Mouse (Mus musculus): Measurements from ENCODE around the gene Actr3. TPM values are rescaled to one million over a fixed set of nuclear protein-coding genes. Genes with fewer than 3 reads are reported as not detected.

The Actr3 gene
- 245 and 250 TPM in 2 replicates for polyA plus RNA-seq (2015; fragmentation: Nextera tagmentation; extraction: Ambion mirVana)

GRCm38 (mm10) chr1:125435369-125436135 is at the start of gene Actr3:
Gene Actr3, minus strand, starts transcription at chr1:125435727.
- 0 out of 2 replicates have a peak, but pooled peaks cover 2% of the 10 kb centered on the region for H3K27me3 ChIP-seq
- H3K27ac ChIP-seq (replicated peaks), result peak within 1 kb of the TSS; percentile 94
- peak; percentile 97 for ATAC-seq (replicated peaks)
- H3K9ac ChIP-seq (replicated peaks), result peak within 1 kb of the TSS; percentile 97
- WGBS, result under 1% methylated on average over 56 of the region's 59 CpGs
- peaks cover 30% of the 10 kb centered on the region for H3K4me1 ChIP-seq
- H3K36me3 ChIP-seq, result no peaks in the 10 kb centered on the region
- no peaks in the 10 kb centered on the region for H3K9me3 ChIP-seq
- peak within 1 kb of the TSS; percentile 91 for H3K4me3 ChIP-seq
- peak within 1 kb of the TSS; percentile 64 for H3K4me2 ChIP-seq (replicated peaks)

GRCm38 (mm10) chr1:125482459-125483287 is 47.1 kb upstream of the Actr3 start:
- WGBS, result 73% methylated on average over 10 of the region's 10 CpGs

GRCm38 (mm10) chr1:125481842-125482241 is 46.3 kb upstream of the Actr3 start:
- Histone ChIP-seq H3K9ac (replicated peaks) (no peak overlapping the region), H3K27ac (replicated peaks) (no peak overlapping the region), H3K4me2 (replicated peaks) (no peak overlapping the region), H3K9me3 (no peaks in the 10 kb centered on the region), H3K27me3 (no peaks in the 10 kb centered on the region), H3K4me3 (no peak overlapping the region), H3K4me1 (no peaks in the 10 kb centered on the region), H3K36me3 (no peaks in the 10 kb centered on the region)
- no peak for ATAC-seq (replicated peaks)

More at GRCm38 (mm10) chr1:125482459-125483287, 47.1 kb upstream of the Actr3 start:
- Histone ChIP-seq H3K27ac (replicated peaks) (no peak overlapping the region), H3K27me3 (no peaks in the 10 kb centered on the region), H3K4me3 (no peak overlapping the region), H3K9ac (replicated peaks) (no peak overlapping the region), H3K9me3 (no peaks in the 10 kb centered on the region), H3K4me1 (no peaks in the 10 kb centered on the region), H3K36me3 (no peaks in the 10 kb centered on the region), H3K4me2 (replicated peaks) (no peak overlapping the region)
- peak; percentile 71 for ATAC-seq (replicated peaks)

GRCm38 (mm10) chr1:125478588-125478987 is 43.1 kb upstream of the Actr3 start:
- 85% methylated on average over 6 of the region's 6 CpGs for WGBS
- Histone ChIP-seq H3K9me3 (no peaks in the 10 kb centered on the region), H3K9ac (replicated peaks) (no peak overlapping the region), H3K36me3 (no peaks in the 10 kb centered on the region), H3K4me1 (no peaks in the 10 kb centered on the region), H3K4me2 (replicated peaks) (no peak overlapping the region), H3K4me3 (no peak overlapping the region), H3K27ac (replicated peaks) (no peak overlapping the region), H3K27me3 (no peaks in the 10 kb centered on the region)
- ATAC-seq (replicated peaks), result no peak

GRCm38 (mm10) chr1:125475961-125476682 is 40.6 kb upstream of the Actr3 start:
- Histone ChIP-seq H3K27me3 (no peaks in the 10 kb centered on the region), H3K4me2 (replicated peaks) (no peak overlapping the region), H3K27ac (replicated peaks) (no peak overlapping the region), H3K9ac (replicated peaks) (no peak overlapping the region), H3K36me3 (no peaks in the 10 kb centered on the region), H3K9me3 (no peaks in the 10 kb centered on the region), H3K4me3 (no peak overlapping the region), H3K4me1 (no peaks in the 10 kb centered on the region)
- ATAC-seq (replicated peaks), result no peak
- 80% methylated on average over 6 of the region's 6 CpGs for WGBS

GRCm38 (mm10) chr1:125473866-125474265 is 38.3 kb upstream of the Actr3 start:
- H3K27me3 ChIP-seq, result no peaks in the 10 kb centered on the region
- no peak overlapping the region for H3K27ac ChIP-seq (replicated peaks)
- WGBS, result 98% methylated on average over 3 of the region's 3 CpGs
- H3K4me2 ChIP-seq (replicated peaks), result no peak overlapping the region
- no peak for ATAC-seq (replicated peaks)
- H3K9ac ChIP-seq (replicated peaks), result no peak overlapping the region
- no peaks in the 10 kb centered on the region for H3K9me3 ChIP-seq
- H3K4me1 ChIP-seq, result no peaks in the 10 kb centered on the region
- no peaks in the 10 kb centered on the region for H3K36me3 ChIP-seq
- H3K4me3 ChIP-seq, result no peak overlapping the region

- Histone ChIP-seq H3K9me3 (no peaks in the 10 kb centered on the region), H3K4me1 (no peaks in the 10 kb centered on the region), H3K4me2 (replicated peaks) (no peak overlapping the region), H3K27me3 (no peaks in the 10 kb centered on the region), H3K9ac (replicated peaks) (no peak overlapping the region), H3K27ac (replicated peaks) (no peak overlapping the region), H3K36me3 (no peaks in the 10 kb centered on the region), H3K4me3 (no peak overlapping the region)
- no peak for ATAC-seq (replicated peaks)
- WGBS, result 91% methylated on average over 4 of the region's 4 CpGs
Observed at GRCm38 (mm10) chr1:125473126-125473666, 37.7 kb upstream of the Actr3 start.

- Histone ChIP-seq H3K4me1 (no peaks in the 10 kb centered on the region), H3K9ac (replicated peaks) (no peak overlapping the region), H3K27ac (replicated peaks) (no peak overlapping the region), H3K36me3 (no peaks in the 10 kb centered on the region), H3K27me3 (no peaks in the 10 kb centered on the region), H3K4me3 (no peak overlapping the region), H3K9me3 (no peaks in the 10 kb centered on the region), H3K4me2 (replicated peaks) (no peak overlapping the region)
- 86% methylated on average over 4 of the region's 4 CpGs for WGBS
- ATAC-seq (replicated peaks), result no peak
Observed at GRCm38 (mm10) chr1:125470805-125471648, 35.5 kb upstream of the Actr3 start.

- Histone ChIP-seq H3K9me3 (no peaks in the 10 kb centered on the region), H3K4me2 (replicated peaks) (no peak overlapping the region), H3K27ac (replicated peaks) (no peak overlapping the region), H3K27me3 (no peaks in the 10 kb centered on the region), H3K9ac (replicated peaks) (no peak overlapping the region), H3K4me1 (no peaks in the 10 kb centered on the region), H3K36me3 (no peaks in the 10 kb centered on the region), H3K4me3 (no peak overlapping the region)
- no peak for ATAC-seq (replicated peaks)
- 94% methylated on average over 4 of the region's 4 CpGs for WGBS
Observed at GRCm38 (mm10) chr1:125467936-125468335, 32.4 kb upstream of the Actr3 start.

- Histone ChIP-seq H3K27ac (replicated peaks) (no peak overlapping the region), H3K4me1 (no peaks in the 10 kb centered on the region), H3K36me3 (no peaks in the 10 kb centered on the region), H3K4me3 (no peak overlapping the region), H3K9ac (replicated peaks) (no peak overlapping the region), H3K9me3 (no peaks in the 10 kb centered on the region), H3K4me2 (replicated peaks) (no peak overlapping the region), H3K27me3 (no peaks in the 10 kb centered on the region)
- WGBS, result 86% methylated on average over 10 of the region's 10 CpGs
- no peak for ATAC-seq (replicated peaks)
Observed at GRCm38 (mm10) chr1:125466621-125467257, 31.2 kb upstream of the Actr3 start.

- Histone ChIP-seq H3K9ac (replicated peaks) (no peak overlapping the region), H3K9me3 (no peaks in the 10 kb centered on the region), H3K36me3 (no peaks in the 10 kb centered on the region), H3K27me3 (no peaks in the 10 kb centered on the region), H3K4me3 (no peak overlapping the region), H3K4me2 (replicated peaks) (no peak overlapping the region), H3K4me1 (no peaks in the 10 kb centered on the region), H3K27ac (replicated peaks) (no peak overlapping the region)
- no peak for ATAC-seq (replicated peaks)
- WGBS, result 92% methylated on average over 4 of the region's 4 CpGs
Observed at GRCm38 (mm10) chr1:125464011-125464410, 28.5 kb upstream of the Actr3 start.

Measured in forebrain, embryonic 15.5 days (tissue).